Mouse (Mus musculus) neural tube, embryonic 15.5 days (tissue): ENCODE data around the gene Mon2. TPM values are rescaled to one million over a fixed set of nuclear protein-coding genes. Genes with fewer than 3 reads are reported as not detected.

Experiments used
- ATAC-seq: fragments of 200-750 bp; cut with Nextera tagmentation; 2 replicates; pipeline ENCODE4 v1.8.0; 2017; ENCODE audit warnings: mild to moderate bottlenecking, moderate TSS enrichment, moderate library complexity; ENCODE audit not compliant: low FRiP score
- H3K27ac ChIP-seq: fragments of 300-500 bp; sonication (generic); replicated peaks from 2 replicates; pipeline ENCODE4 v1.5.1; 2015; ENCODE audit warnings: mild to moderate bottlenecking, inconsistent platforms
- H3K27me3 ChIP-seq: fragments of 300-500 bp; sonication (generic); replicated peaks from 2 replicates; pipeline ENCODE4 v1.6.1; 2015; ENCODE audit warnings: inconsistent platforms
- H3K36me3 ChIP-seq: fragments of 300-500 bp; sonication (generic); 2 replicates; pipeline ENCODE4 v1.6.1; 2015; ENCODE audit warnings: inconsistent platforms
- H3K4me1 ChIP-seq: fragments of 300-500 bp; sonication (generic); 2 replicates; pipeline ENCODE4 v1.6.1; 2015; ENCODE audit warnings: inconsistent platforms
- H3K4me2 ChIP-seq: fragments of 300-500 bp; sonication (generic); 2 replicates; pipeline ENCODE4 v1.6.1; 2015; ENCODE audit warnings: inconsistent platforms, mild to moderate bottlenecking, moderate library complexity
- H3K4me3 ChIP-seq: fragments of 300-500 bp; sonication (generic); replicated peaks from 2 replicates; pipeline ENCODE4 v1.5.1; 2015; ENCODE audit warnings: mild to moderate bottlenecking, inconsistent platforms
- H3K9ac ChIP-seq: fragments of 300-500 bp; sonication (generic); replicated peaks from 2 replicates; pipeline ENCODE4 v1.6.1; 2015; ENCODE audit warnings: mild to moderate bottlenecking, inconsistent platforms
- H3K9me3 ChIP-seq: fragments of 300-500 bp; sonication (generic); replicated peaks from 2 replicates; pipeline ENCODE4 v1.6.1; 2016; ENCODE audit warnings: inconsistent platforms
- WGBS: fragments of 180-500 bp; shearing (Covaris S2); methylation state at CpG from one replicate; pipeline ENCODE4 v1.1.7; 2015; ENCODE audit warnings: mixed read lengths; 5-methylcytosine and 5-hydroxymethylcytosine counted together
- microRNA counts: library from miRNA; unstranded; fragments of <30 nt; microRNA quantifications from one replicate; lab custom pipeline; 2016
- microRNA-seq: library from miRNA; unstranded; fragments of <30 nt; microRNA quantifications from one replicate; pipeline ENCODE4, GENCODE M21; 2017
- polyA plus RNA-seq: library from polyadenylated mRNA; unstranded; fragments of >200 nt; fragmentation: Nextera tagmentation; extraction: Ambion mirVana; gene quantifications from 2 replicates; pipeline ENCODE4 v1.2.1, GENCODE M21; 2015

Gene Mon2
- polyA plus RNA-seq, 1 experiment from 2014 or later, result 22.8 TPM

- Histone ChIP-seq H3K9ac (no peak overlapping the region), H3K4me3 (no peak overlapping the region), H3K9me3 (no peaks in the 10 kb centered on the region), H3K36me3 (no peaks in the 10 kb centered on the region), H3K4me2 (no peak overlapping the region), H3K27ac (no peak overlapping the region), H3K27me3 (no peaks in the 10 kb centered on the region), H3K4me1 (peaks cover 16% of the 10 kb centered on the region)
- 91% methylated on average over 5 of the region's 5 CpGs for WGBS
- ATAC-seq, result no peak
Measured at GRCm38 (mm10) chr10:122958699-122959098, 117.6 kb downstream of the Mon2 start.

- 88% methylated on average over 2 of the region's 2 CpGs for WGBS
- no peak overlapping the region for H3K4me2 ChIP-seq
- ATAC-seq, result no peak
- no peaks in the 10 kb centered on the region for H3K36me3 ChIP-seq
- no peak overlapping the region for H3K9ac ChIP-seq
- no peak overlapping the region for H3K4me3 ChIP-seq
- H3K27ac ChIP-seq, result no peak overlapping the region
- no peaks in the 10 kb centered on the region for H3K9me3 ChIP-seq
- H3K27me3 ChIP-seq, result no peaks in the 10 kb centered on the region
- H3K4me1 ChIP-seq, result peaks cover 10% of the 10 kb centered on the region
Measured at GRCm38 (mm10) chr10:122957918-122958317, 118.4 kb downstream of the Mon2 start.

DNA sequence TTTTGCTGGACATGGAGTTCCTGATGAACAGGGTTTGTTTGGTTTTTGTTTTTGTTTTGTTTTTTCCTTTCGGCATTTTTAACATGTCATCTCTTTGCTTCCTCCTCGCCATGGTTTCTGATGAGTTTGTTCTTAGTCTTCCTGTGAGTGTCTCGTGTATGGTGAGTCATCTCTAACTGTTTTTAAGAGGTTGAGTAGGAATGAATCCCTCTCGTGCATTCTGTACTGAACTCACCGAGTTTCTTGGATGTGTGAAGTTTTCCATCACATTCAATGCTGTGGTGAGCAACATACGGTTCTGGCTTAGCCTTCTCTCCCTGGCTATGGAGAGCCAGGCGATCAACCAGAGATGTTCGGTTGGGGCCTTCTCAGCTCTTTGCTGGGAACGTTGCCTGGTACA, 122.7 kb downstream of the Mon2 start:
- H3K4me2 ChIP-seq, result no peak overlapping the region
- no peak for ATAC-seq
- H3K27ac ChIP-seq, result no peak overlapping the region
- H3K36me3 ChIP-seq, result no peaks in the 10 kb centered on the region
- 94% methylated on average over 9 of the region's 9 CpGs for WGBS
- no peaks in the 10 kb centered on the region for H3K4me1 ChIP-seq
- H3K4me3 ChIP-seq, result no peak overlapping the region
- H3K9me3 ChIP-seq, result no peaks in the 10 kb centered on the region
- no peak overlapping the region for H3K9ac ChIP-seq
- H3K27me3 ChIP-seq, result no peaks in the 10 kb centered on the region

GRCm38 (mm10) chr10:122950966-122951365, 125.3 kb downstream of the Mon2 start:
- H3K36me3 ChIP-seq, result no peaks in the 10 kb centered on the region
- H3K9ac ChIP-seq, result no peak overlapping the region
- no peaks in the 10 kb centered on the region for H3K4me1 ChIP-seq
- no peak overlapping the region for H3K4me2 ChIP-seq
- H3K27ac ChIP-seq, result no peak overlapping the region
- 45% methylated on average over 6 of the region's 6 CpGs for WGBS
- no peaks in the 10 kb centered on the region for H3K9me3 ChIP-seq
- H3K27me3 ChIP-seq, result no peaks in the 10 kb centered on the region
- ATAC-seq, result no peak
- no peak overlapping the region for H3K4me3 ChIP-seq

DNA sequence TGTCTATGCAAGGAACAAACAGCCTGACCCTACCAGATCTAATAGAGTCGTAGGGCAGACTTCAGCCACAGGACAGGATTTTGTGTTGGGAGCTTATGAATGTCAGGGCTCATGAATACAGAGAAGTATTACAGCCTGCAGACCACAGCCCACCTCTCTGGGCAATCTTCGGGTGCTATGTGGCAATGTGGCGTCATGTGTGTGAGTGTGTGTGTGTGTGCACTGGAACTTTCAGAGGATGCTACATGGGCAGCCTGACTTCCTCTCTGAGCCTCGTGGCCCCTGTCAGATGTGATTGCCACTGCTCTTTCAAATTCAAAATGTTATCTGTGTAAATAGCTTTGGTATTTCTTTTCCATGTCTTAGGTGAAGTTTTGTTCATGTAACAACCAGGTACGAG, 131.4 kb downstream of the Mon2 start:
- peaks cover 11% of the 10 kb centered on the region; the same call in 1 of the 2 replicates for H3K4me1 ChIP-seq
- no peaks in the 10 kb centered on the region for H3K9me3 ChIP-seq
- H3K36me3 ChIP-seq, result no peaks in the 10 kb centered on the region
- H3K4me2 ChIP-seq, result no peak overlapping the region
- no peak overlapping the region for H3K4me3 ChIP-seq
- no peak overlapping the region for H3K9ac ChIP-seq
- 72% methylated on average over 5 of the region's 5 CpGs for WGBS
- H3K27me3 ChIP-seq, result no peaks in the 10 kb centered on the region
- no peak for ATAC-seq
- no peak overlapping the region for H3K27ac ChIP-seq

- no peak overlapping the region for H3K4me2 ChIP-seq
- 39% methylated on average over 6 of the region's 6 CpGs for WGBS
- H3K36me3 ChIP-seq, result no peaks in the 10 kb centered on the region
- H3K4me1 ChIP-seq, result peaks cover 11% of the 10 kb centered on the region; the same call in 1 of the 2 replicates
- H3K9me3 ChIP-seq, result no peaks in the 10 kb centered on the region
- H3K4me3 ChIP-seq, result no peak overlapping the region
- H3K27me3 ChIP-seq, result no peaks in the 10 kb centered on the region
- H3K27ac ChIP-seq, result no peak overlapping the region; the same call in 1 of the 2 replicates
- 0 out of 2 replicates have a peak, but pooled peaks have one; percentile 41 for ATAC-seq
- H3K9ac ChIP-seq, result no peak overlapping the region
Measured at GRCm38 (mm10) chr10:122943824-122944223, 132.5 kb downstream of the Mon2 start.

GRCm38 (mm10) chr10:122942771-122943170, 133.5 kb downstream of the Mon2 start:
- H3K4me1 ChIP-seq, result peaks cover 11% of the 10 kb centered on the region; the same call in 1 of the 2 replicates
- ATAC-seq, result no peak
- no peaks in the 10 kb centered on the region for H3K9me3 ChIP-seq
- H3K4me2 ChIP-seq, result no peak overlapping the region
- H3K27me3 ChIP-seq, result no peaks in the 10 kb centered on the region
- H3K9ac ChIP-seq, result no peak overlapping the region
- 84% methylated on average over 7 of the region's 7 CpGs for WGBS
- H3K4me3 ChIP-seq, result no peak overlapping the region
- no peak overlapping the region for H3K27ac ChIP-seq
- no peaks in the 10 kb centered on the region for H3K36me3 ChIP-seq

MicroRNA genes within 50 kb of the gene (microRNA counts, 519-probe panel; counts per million panel counts)
- 4,399 counts per million, percentile 97 among the panel's probes with 10 or more counts for microRNA mmu-let-7i (lab: Ali Mortazavi, UCI)

Small RNAs within 50 kb of the gene (microRNA-seq; reads per million reads assigned to microRNA genes)
- gene Mirlet7i, result 37,419 reads per million, percentile 99 among the genes with 10 or more reads in this experiment

Other genes with a start within 250 kb of the Mon2 start
- gene Usp15, start 120.5 kb upstream of the Mon2 start, polyA plus RNA-seq, result 68.7 and 71.2 TPM in 2 replicates
- 39.8 and 47.1 TPM in 2 replicates for gene Fam19a2, start 187.5 kb upstream of the Mon2 start, polyA plus RNA-seq